Mouse (Mus musculus): ENCODE results near the gene Smc6. TPM values are rescaled to one million over a fixed set of nuclear protein-coding genes. Genes with fewer than 3 reads are reported as not detected.

Gene Smc6
- polyA plus RNA-seq, 1 experiment from 2014 or later, result 152 TPM

GRCm38 (mm10) chr12:11349870-11350269, 84.2 kb downstream of the Smc6 start:
- ATAC-seq (ENCODE audit: insufficient number of reproducible peaks, insufficient read depth, low FRiP score, low TSS enrichment), result no peak
- no peaks in the 10 kb centered on the region for H3K4me1 ChIP-seq
- H3K9ac ChIP-seq, result no peak overlapping the region
- WGBS, result 50% methylated on average over 5 of the region's 5 CpGs
- no peaks in the 10 kb centered on the region for H3K36me3 ChIP-seq
- no peak overlapping the region for H3K4me3 ChIP-seq
- no peak overlapping the region for H3K27ac ChIP-seq
- no peak overlapping the region for H3K4me2 ChIP-seq (replicated peaks)
- H3K27me3 ChIP-seq, result no peaks in the 10 kb centered on the region
- no peaks in the 10 kb centered on the region for H3K9me3 ChIP-seq

GRCm38 (mm10) chr12:11350895-11351294, 85.2 kb downstream of the Smc6 start:
- H3K9ac ChIP-seq, result no peak overlapping the region
- H3K4me2 ChIP-seq (replicated peaks), result no peak overlapping the region
- no peaks in the 10 kb centered on the region for H3K27me3 ChIP-seq
- ATAC-seq (ENCODE audit: insufficient number of reproducible peaks, insufficient read depth, low FRiP score, low TSS enrichment), result no peak
- H3K9me3 ChIP-seq, result no peaks in the 10 kb centered on the region
- no peak overlapping the region for H3K4me3 ChIP-seq
- H3K4me1 ChIP-seq, result no peaks in the 10 kb centered on the region
- WGBS, result 35% methylated on average over 5 of the region's 5 CpGs
- H3K27ac ChIP-seq, result no peak overlapping the region
- no peaks in the 10 kb centered on the region for H3K36me3 ChIP-seq

- no peak for ATAC-seq (ENCODE audit: insufficient number of reproducible peaks, insufficient read depth, low FRiP score, low TSS enrichment)
- H3K9ac ChIP-seq, result no peak overlapping the region
- H3K4me3 ChIP-seq, result no peak overlapping the region
- H3K9me3 ChIP-seq, result no peaks in the 10 kb centered on the region
- H3K4me1 ChIP-seq, result no peaks in the 10 kb centered on the region
- no peak overlapping the region for H3K4me2 ChIP-seq (replicated peaks)
- no peak overlapping the region for H3K27ac ChIP-seq
- no peaks in the 10 kb centered on the region for H3K27me3 ChIP-seq
- 92% methylated on average over 6 of the region's 6 CpGs for WGBS
- H3K36me3 ChIP-seq, result no peaks in the 10 kb centered on the region
Observed at GRCm38 (mm10) chr12:11362435-11362834, 96.7 kb downstream of the Smc6 start.

- no peaks in the 10 kb centered on the region for H3K27me3 ChIP-seq
Observed at GRCm38 (mm10) chr12:11364870-11365269, 99.2 kb downstream of the Smc6 start.

GRCm38 (mm10) chr12:11367099-11367765, 101.5 kb downstream of the Smc6 start:
- no peak overlapping the region for H3K4me2 ChIP-seq (replicated peaks)
- H3K9me3 ChIP-seq, result no peaks in the 10 kb centered on the region
- WGBS, result 58% methylated on average over 3 of the region's 3 CpGs
- no peak overlapping the region for H3K4me3 ChIP-seq
- no peaks in the 10 kb centered on the region for H3K4me1 ChIP-seq
- no peak for ATAC-seq (ENCODE audit: insufficient number of reproducible peaks, insufficient read depth, low FRiP score, low TSS enrichment)
- H3K27ac ChIP-seq, result no peak overlapping the region
- no peak overlapping the region for H3K9ac ChIP-seq
- no peaks in the 10 kb centered on the region for H3K27me3 ChIP-seq
- H3K36me3 ChIP-seq, result no peaks in the 10 kb centered on the region

More at GRCm38 (mm10) chr12:11364870-11365269, 99.2 kb downstream of the Smc6 start:
- no peak overlapping the region for H3K27ac ChIP-seq
- H3K9me3 ChIP-seq, result no peaks in the 10 kb centered on the region
- WGBS, result 53% methylated on average over 6 of the region's 6 CpGs
- ATAC-seq (ENCODE audit: insufficient number of reproducible peaks, insufficient read depth, low FRiP score, low TSS enrichment), result no peak
- H3K4me3 ChIP-seq, result no peak overlapping the region
- H3K4me2 ChIP-seq (replicated peaks), result no peak overlapping the region
- no peaks in the 10 kb centered on the region for H3K36me3 ChIP-seq
- no peaks in the 10 kb centered on the region for H3K4me1 ChIP-seq
- H3K9ac ChIP-seq, result no peak overlapping the region

Small RNA genes within 50 kb of the gene (microRNA-seq; reads per million reads assigned to microRNA genes)
- gene Mir7675, result not detected

Other genes with a start within 250 kb of the Smc6 start
- gene Kcns3, start 114.8 kb upstream of the Smc6 start, polyA plus RNA-seq (2016; fragmentation: Nextera tagmentation; extraction: Ambion mirVana), result 0.93 and 1.2 TPM in 2 replicates
- gene Msgn1, start 56.9 kb upstream of the Smc6 start, polyA plus RNA-seq (2016; fragmentation: Nextera tagmentation; extraction: Ambion mirVana), result not detected in 2 replicates
- gene Gen1, start 85 bp upstream of the Smc6 start, polyA plus RNA-seq (2016; fragmentation: Nextera tagmentation; extraction: Ambion mirVana), result 11.6 and 13.2 TPM in 2 replicates
- gene Vsnl1, start 170.7 kb downstream of the Smc6 start, polyA plus RNA-seq (2016; fragmentation: Nextera tagmentation; extraction: Ambion mirVana), result 1.1 and 2.2 TPM in 2 replicates
- gene Rad51ap2, start 190.2 kb downstream of the Smc6 start, polyA plus RNA-seq (2016; fragmentation: Nextera tagmentation; extraction: Ambion mirVana), result 0.77 and 0.85 TPM in 2 replicates

All from embryonic facial prominence, embryonic 12.5 days (tissue).